Mouse (Mus musculus) thymus, adult 2 months (tissue): ENCODE measurements around the gene Ankrd44. TPM values are rescaled to one million over a fixed set of nuclear protein-coding genes. Genes with fewer than 3 reads are reported as not detected.
A peak's percentile ranks its signal among the peaks of the same experiment; 100 is the strongest.

Source experiments
- DNase-seq: peaks from one replicate; pipeline ENCODE4 v3.0.0; 2021
- H3K27ac ChIP-seq: fragments of 200-500 bp; 2 replicates; pipeline ENCODE4 v1.5.1; 2012; ENCODE audit warnings: low read length, control low read depth; ENCODE audit not compliant: control insufficient read depth, insufficient read depth
- H3K27me3 ChIP-seq: fragments of 200-500 bp; 2 replicates; pipeline ENCODE4 v1.6.1; 2012; ENCODE audit warnings: mild to moderate bottlenecking, low read length, moderate library complexity, mixed read lengths; ENCODE audit not compliant: control insufficient read depth, insufficient read depth
- H3K36me3 ChIP-seq: fragments of 200-500 bp; 2 replicates; pipeline ENCODE4 v1.6.1; 2012; ENCODE audit warnings: mild to moderate bottlenecking, low read length, moderate library complexity; ENCODE audit not compliant: control insufficient read depth, insufficient read depth
- H3K4me1 ChIP-seq: fragments of 200-500 bp; replicated peaks from 2 replicates; pipeline ENCODE4 v1.6.1; 2012; ENCODE audit warnings: low read length; ENCODE audit not compliant: control insufficient read depth, insufficient read depth
- H3K4me3 ChIP-seq: fragments of 200-500 bp; 2 replicates; pipeline ENCODE4 v1.5.1; 2012; ENCODE audit warnings: mild to moderate bottlenecking, low read length, control low read depth, moderate library complexity; ENCODE audit not compliant: control insufficient read depth, insufficient read depth
- CTCF ChIP-seq: fragments of 200-500 bp; IDR thresholded peaks from 2 replicates; pipeline ENCODE4 v1.5.1; 2012; ENCODE audit warnings: mild to moderate bottlenecking, control low read depth, low read length, moderate library complexity, borderline replicate concordance; ENCODE audit not compliant: control insufficient read depth, poor library complexity, insufficient read depth; ENCODE audit errors: extremely low read depth
- POLR2A ChIP-seq: fragments of 200-500 bp; IDR thresholded peaks from 2 replicates; pipeline ENCODE4 v1.6.1; 2012; ENCODE audit warnings: mild to moderate bottlenecking, low read length, control low read depth, moderate library complexity; ENCODE audit not compliant: control insufficient read depth, poor library complexity, insufficient read depth; ENCODE audit errors: extremely low read depth
- WGBS: fragments of 180-500 bp; shearing (Covaris S2); methylation state at CpG from one replicate; pipeline ENCODE4 v1.1.7; 2018; 5-methylcytosine and 5-hydroxymethylcytosine counted together
- polyA plus RNA-seq: library from polyadenylated mRNA; depleted of rRNA; stranded (reverse); fragments of >200 nt; gene quantifications from 2 replicates; pipeline ENCODE4 v1.2.3, GENCODE M21; 2012

Ankrd44 gene
- polyA plus RNA-seq, 1 experiment = 92.9 TPM

- no peak for DNase-seq
Measured at GRCm38 (mm10) chr1:54866131-54866530, 60.1 kb downstream of the Ankrd44 start.

GRCm38 (mm10) chr1:54864928-54865652 lies 61.1 kb downstream of the Ankrd44 start:
- H3K27ac ChIP-seq = no peak overlapping the region
- WGBS = 93% methylated on average over 7 of the region's 7 CpGs
- H3K4me3 ChIP-seq = no peak overlapping the region
- H3K36me3 ChIP-seq = no peaks in the 10 kb centered on the region
- H3K27me3 ChIP-seq = no peaks in the 10 kb centered on the region
- no peak for DNase-seq
- peaks cover 28% of the 10 kb centered on the region for H3K4me1 ChIP-seq
- TF ChIP-seq POLR2A (no peak), CTCF (no peak)

More at GRCm38 (mm10) chr1:54866131-54866530, 60.1 kb downstream of the Ankrd44 start:
- H3K4me3 ChIP-seq = no peak overlapping the region
- H3K27me3 ChIP-seq = no peaks in the 10 kb centered on the region
- H3K4me1 ChIP-seq = peaks cover 27% of the 10 kb centered on the region
- no peaks in the 10 kb centered on the region for H3K36me3 ChIP-seq
- peak overlapping the region; percentile 35; the same call in 1 of the 2 replicates for H3K27ac ChIP-seq
- WGBS = 62% methylated on average over 3 of the region's 3 CpGs
- TF ChIP-seq POLR2A (no peak), CTCF (no peak)

- Histone ChIP-seq H3K4me3 (no peak overlapping the region), H3K4me1 (peaks cover 13% of the 10 kb centered on the region), H3K27ac (no peak overlapping the region), H3K27me3 (no peaks in the 10 kb centered on the region), H3K36me3 (no peaks in the 10 kb centered on the region)
- DNase-seq = no peak
- WGBS = 15% methylated on average over 5 of the region's 5 CpGs
- TF ChIP-seq CTCF (no peak), POLR2A (no peak)
Measured at GRCm38 (mm10) chr1:54860361-54860760, 65.8 kb downstream of the Ankrd44 start.

- no peaks in the 10 kb centered on the region for H3K27me3 ChIP-seq
- H3K4me1 ChIP-seq = peaks cover 12% of the 10 kb centered on the region
- H3K36me3 ChIP-seq = no peaks in the 10 kb centered on the region
- H3K27ac ChIP-seq = no peak overlapping the region
- no peak for TF ChIP-seq POLR2A
- TF ChIP-seq CTCF = no peak
- no peak for DNase-seq
- no peak overlapping the region for H3K4me3 ChIP-seq
Measured at GRCm38 (mm10) chr1:54859876-54860275, 66.3 kb downstream of the Ankrd44 start.

- no peaks in the 10 kb centered on the region for H3K36me3 ChIP-seq
- no peak overlapping the region for H3K27ac ChIP-seq
- no peak for TF ChIP-seq POLR2A
- TF ChIP-seq CTCF = no peak
- 93% methylated on average over 2 of the region's 2 CpGs for WGBS
- H3K4me1 ChIP-seq = peaks cover 15% of the 10 kb centered on the region
- DNase-seq = no peak
- no peak overlapping the region for H3K4me3 ChIP-seq
- no peaks in the 10 kb centered on the region for H3K27me3 ChIP-seq
Measured at GRCm38 (mm10) chr1:54858898-54859297, 67.3 kb downstream of the Ankrd44 start.

- Histone ChIP-seq H3K36me3 (no peaks in the 10 kb centered on the region), H3K4me3 (no peak overlapping the region), H3K27ac (no peak overlapping the region), H3K27me3 (no peaks in the 10 kb centered on the region), H3K4me1 (peaks cover 26% of the 10 kb centered on the region)
- DNase-seq = no peak
- 98% methylated on average over 7 of the region's 7 CpGs for WGBS
- TF ChIP-seq POLR2A (no peak), CTCF (no peak)
Measured at GRCm38 (mm10) chr1:54856502-54856901, 69.7 kb downstream of the Ankrd44 start.

GRCm38 (mm10) chr1:54855970-54856369 lies 70.2 kb downstream of the Ankrd44 start:
- no peak for TF ChIP-seq POLR2A
- no peak for TF ChIP-seq CTCF
- H3K27ac ChIP-seq = no peak overlapping the region
- 90% methylated on average over 3 of the region's 3 CpGs for WGBS
- DNase-seq = no peak
- H3K36me3 ChIP-seq = no peaks in the 10 kb centered on the region
- H3K27me3 ChIP-seq = no peaks in the 10 kb centered on the region
- H3K4me3 ChIP-seq = no peak overlapping the region
- H3K4me1 ChIP-seq = peaks cover 24% of the 10 kb centered on the region
